Mouse (Mus musculus) inflammation-experienced regulatory T-cells, adult 6 months (primary cell): ENCODE measurements around the gene Prl7d1. TPM values are rescaled to one million over a fixed set of nuclear protein-coding genes. Genes with fewer than 3 reads are reported as not detected.
"Not testable (repeated sequence)": the region's sequence is repeated elsewhere in the genome, so short reads cannot be mapped to it uniquely, and the experiment has no call there.

ENCODE experiments used
- ATAC-seq: one replicate; pipeline ENCODE4 v1.8.0; 2017
- polyA plus RNA-seq, 3 experiments: library from polyadenylated mRNA; unstranded; fragments of 100-300 nt; shearing (Covaris generic); gene quantifications; one replicate each; pipeline ENCODE4 v1.2.1; 2017

Gene Prl7d1
- not detected for polyA plus RNA-seq

DNA sequence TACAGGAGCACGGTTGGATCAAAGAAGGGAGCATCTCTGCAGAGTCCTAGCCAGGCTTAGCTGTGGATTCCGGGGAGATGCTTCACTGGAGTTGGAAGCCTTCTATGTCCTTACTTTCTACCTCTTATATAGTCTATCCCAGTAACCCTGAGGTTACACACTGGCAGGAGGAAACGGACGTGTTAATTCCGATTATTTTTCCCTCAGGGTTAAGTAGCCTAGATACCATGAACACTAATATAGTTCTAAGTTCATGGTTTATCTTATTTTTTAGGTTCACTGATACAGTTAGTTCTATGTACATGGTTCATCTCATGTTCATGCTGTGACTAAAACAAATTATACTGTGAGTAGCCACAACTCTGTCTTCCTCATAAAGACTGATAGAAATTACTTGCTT lies at the start of gene Prl7d1:
Gene Prl7d1 (minus strand): TSS at position 101 of the 400 bp plus-strand sequence.
- ATAC-seq = no peak

DNA sequence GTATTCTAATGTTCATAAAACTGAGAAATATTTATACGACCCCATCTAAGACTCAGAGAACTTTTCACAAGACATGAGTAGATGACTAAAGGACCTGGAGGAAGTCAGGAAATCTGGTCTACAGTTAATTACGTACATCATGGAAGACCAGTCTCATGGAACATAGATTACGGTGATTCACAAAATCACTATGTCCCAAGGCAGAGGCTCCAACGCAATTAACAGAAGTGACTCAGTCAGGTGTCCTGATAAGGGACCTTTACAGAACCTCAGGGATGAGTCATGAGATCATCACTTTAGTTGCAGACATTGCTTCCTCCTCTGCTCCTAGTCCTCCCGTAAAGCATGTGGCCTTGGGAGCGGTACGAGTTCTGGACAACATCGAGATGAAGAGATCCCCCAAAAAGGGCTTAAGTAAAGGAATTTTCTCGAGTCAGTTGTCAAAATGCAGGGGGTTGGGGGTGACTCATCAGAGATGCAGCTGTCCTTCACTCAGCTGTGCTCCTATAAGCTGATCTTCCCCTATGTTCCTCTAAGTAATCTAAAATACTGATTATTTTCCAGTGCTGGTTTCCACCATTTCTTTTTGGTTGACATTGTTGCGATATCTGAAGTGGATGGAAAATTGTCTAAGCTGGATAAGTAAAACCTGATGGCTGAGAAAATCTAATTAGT lies 18.1 kb upstream of the Prl7d1 start:
- ATAC-seq = no peak

- ATAC-seq = not testable (repeated sequence)
Measured at GRCm38 (mm10) chr13:27730286-27730959, 13.9 kb upstream of the Prl7d1 start.

GRCm38 (mm10) chr13:27725057-27725456 lies 8.5 kb upstream of the Prl7d1 start:
- ATAC-seq = not testable (repeated sequence)

DNA sequence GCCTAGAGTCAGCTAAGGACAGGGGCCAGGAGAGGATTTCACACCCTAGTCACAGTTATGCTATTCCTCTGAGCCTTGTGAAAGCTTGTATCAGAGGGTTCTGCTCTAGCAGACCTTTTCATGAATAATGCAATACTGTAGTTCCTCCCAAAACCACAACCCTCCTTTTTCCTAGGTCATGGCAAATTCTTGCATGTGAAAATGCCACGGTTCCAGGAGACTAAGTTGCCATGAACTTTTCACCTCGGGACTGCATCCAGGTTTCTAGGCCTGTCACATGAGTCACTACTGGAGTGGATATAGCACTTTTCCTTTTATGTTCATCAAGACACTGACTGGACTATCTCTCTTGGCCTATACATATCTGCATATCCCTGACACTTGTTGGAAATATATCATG lies 10.0 kb downstream of the Prl7d1 start:
- no peak for ATAC-seq

- no peak for ATAC-seq
Measured at GRCm38 (mm10) chr13:27667936-27668335, 48.6 kb downstream of the Prl7d1 start, which contains the start of gene Prl7a2. Gene Prl7a2, minus strand, starts transcription at chr13:27668036.

- ATAC-seq = no peak
Measured at GRCm38 (mm10) chr13:27660747-27661146, 55.8 kb downstream of the Prl7d1 start.

Other genes with a start within 250 kb of the Prl7d1 start
- not detected for gene Prl8a8, start 203.5 kb downstream of the Prl7d1 start, polyA plus RNA-seq
- gene Prl8a9, start 152.1 kb downstream of the Prl7d1 start, polyA plus RNA-seq = not detected
- gene Prl8a1, start 134.6 kb downstream of the Prl7d1 start, polyA plus RNA-seq = not detected
- not detected for gene Prl7b1, start 106.2 kb downstream of the Prl7d1 start, polyA plus RNA-seq
- not detected for gene Prl7a1, start 74.2 kb downstream of the Prl7d1 start, polyA plus RNA-seq
- gene Prl7a2, start 48.7 kb downstream of the Prl7d1 start, polyA plus RNA-seq = not detected
- not detected for gene Prl7c1, start 64.1 kb upstream of the Prl7d1 start, polyA plus RNA-seq
- gene Prl2a1, start 84.9 kb upstream of the Prl7d1 start, polyA plus RNA-seq = not detected
- not detected for gene Prl2c1, start 132.6 kb upstream of the Prl7d1 start, polyA plus RNA-seq